ENCODE assay signal across 9 mouse cellular contexts in genomic region chr2:156676885-156677284, GRCm38 (mm10).
DNase-seq lines count a peak whose midpoint lies in the region; ATAC-seq and TF ChIP-seq lines count a peak whose summit lies in the region.
"Had no signal": no experiment of that assay in that cellular context is flagged by ENCODE, and none has a peak within 500 bp of the region (broad histone marks: within the 10 kb centered on the region; RNA-seq: fewer than 3 reads in every experiment).

No protein-coding gene starts in this region.

- no peak overlapping the region for H3K4me3 ChIP-seq in lung, postnatal 0 days (ENCODE audit: low read depth, low read length)
- H3K4me3 ChIP-seq in limb, embryonic 14.5 days (replicated peaks; ENCODE audit: low read length), result no peak overlapping the region
- no peak overlapping the region for H3K4me3 ChIP-seq in thymus, adult 2 months (ENCODE audit: control insufficient read depth, insufficient read depth, low read length)
- H3K4me3 ChIP-seq: liver, embryonic 15.5 days had no signal

- peak; percentile 77 for DNase-seq in adrenal gland, postnatal 10 days
- DNase-seq in adrenal gland, postnatal 4 days (ENCODE audit: low spot score in 2 of 2), result no peak
- DNase-seq in lung, postnatal 0 days (ENCODE audit: low spot score), result peak; percentile 44
- no peak for DNase-seq in lung, postnatal 36 days
- peak; percentile 60 to 68 for DNase-seq in adrenal gland, postnatal 36 days
- peak; percentile 59 for DNase-seq in limb, embryonic 14.5 days (ENCODE audit: low spot score)
- DNase-seq in thymus, adult 2 months, result no peak
- DNase-seq in right cerebral cortex, postnatal 4 days, result no peak

- no peaks in the 10 kb centered on the region for H3K4me1 ChIP-seq in lung, postnatal 0 days (ENCODE audit: insufficient read depth, low read depth, low read length)
- H3K4me1 ChIP-seq in limb, embryonic 14.5 days (ENCODE audit: control insufficient read depth, insufficient read depth, low read length), result no peaks in the 10 kb centered on the region
- peaks cover 3% of the 10 kb centered on the region; the same call in 1 of the 2 replicates for H3K4me1 ChIP-seq in thymus, adult 2 months (replicated peaks; ENCODE audit: control insufficient read depth, insufficient read depth, low read length)
- H3K4me1 ChIP-seq: liver, embryonic 15.5 days had no signal

- TF ChIP-seq CTCF in lung, postnatal 0 days (IDR thresholded peaks at IDR 0.05), result no peak
- no peak for TF ChIP-seq CTCF in thymus, adult 2 months (IDR thresholded peaks at IDR 0.05; ENCODE audit: borderline replicate concordance, control insufficient read depth, extremely low read depth, insufficient read depth, low read length, poor library complexity)

- no peak for ATAC-seq in lung, postnatal 0 days
- ATAC-seq in limb, embryonic 14.5 days (ENCODE audit: low FRiP score, low read depth), result no peak

- no peak for TF ChIP-seq POLR2A in limb, embryonic 14.5 days (IDR thresholded peaks at IDR 0.05; ENCODE audit: borderline replicate concordance, extremely low read depth, insufficient read depth, insufficient read length)
- no peak for TF ChIP-seq POLR2A in thymus, adult 2 months (IDR thresholded peaks at IDR 0.05; ENCODE audit: control insufficient read depth, extremely low read depth, insufficient read depth, low read length, poor library complexity)

- no peak for TF ChIP-seq EP300 in lung, postnatal 0 days (IDR thresholded peaks at IDR 0.05)

- H3K27ac ChIP-seq in lung, postnatal 0 days (ENCODE audit: low read length), result no peak overlapping the region
- H3K27ac ChIP-seq in limb, embryonic 14.5 days (replicated peaks; ENCODE audit: low read depth, low read length), result no peak overlapping the region
- H3K27ac ChIP-seq in thymus, adult 2 months (ENCODE audit: control insufficient read depth, insufficient read depth, low read length), result no peak overlapping the region
- H3K27ac ChIP-seq: liver, embryonic 15.5 days had no signal

- H3K4me2 ChIP-seq in lung, postnatal 0 days (replicated peaks; ENCODE audit: low read depth, low read length), result no peak overlapping the region
- H3K4me2 ChIP-seq in limb, embryonic 14.5 days (replicated peaks; ENCODE audit: low read depth, low read length, severe bottlenecking), result no peak overlapping the region
- H3K4me2 ChIP-seq: liver, embryonic 15.5 days had no signal

- H3K9me3 ChIP-seq in lung, postnatal 0 days (ENCODE audit: low read length), result no peaks in the 10 kb centered on the region
- H3K9me3 ChIP-seq in limb, embryonic 14.5 days (ENCODE audit: control insufficient read depth, low read length), result no peaks in the 10 kb centered on the region
- H3K9me3 ChIP-seq: liver, embryonic 15.5 days had no signal

- no peak overlapping the region for H3K9ac ChIP-seq in lung, postnatal 0 days (replicated peaks; ENCODE audit: low read depth)
- no peak overlapping the region for H3K9ac ChIP-seq in limb, embryonic 14.5 days (ENCODE audit: low read depth, low read length, severe bottlenecking)
- H3K9ac ChIP-seq: liver, embryonic 15.5 days had no signal

- H3K36me3 ChIP-seq in lung, postnatal 0 days (ENCODE audit: insufficient read depth, low read length), result no peaks in the 10 kb centered on the region
- no peaks in the 10 kb centered on the region for H3K36me3 ChIP-seq in limb, embryonic 14.5 days (ENCODE audit: control insufficient read depth, insufficient read depth, low read length)
- no peaks in the 10 kb centered on the region for H3K36me3 ChIP-seq in thymus, adult 2 months (ENCODE audit: control insufficient read depth, insufficient read depth, low read length)
- H3K36me3 ChIP-seq: liver, embryonic 15.5 days had no signal

- H3K27me3 ChIP-seq in lung, postnatal 0 days (replicated peaks; ENCODE audit: insufficient read depth, low read length), result no peaks in the 10 kb centered on the region
- no peaks in the 10 kb centered on the region for H3K27me3 ChIP-seq in limb, embryonic 14.5 days (ENCODE audit: control insufficient read depth, insufficient read depth, low read length)
- H3K27me3 ChIP-seq in thymus, adult 2 months (ENCODE audit: control insufficient read depth, insufficient read depth, low read length), result no peaks in the 10 kb centered on the region

- under 1% methylated on average over 6 of the region's 6 CpGs for WGBS in lung, postnatal 0 days
- 5% methylated on average over 6 of the region's 6 CpGs for WGBS in limb, embryonic 14.5 days
- 22% methylated on average over 6 of the region's 6 CpGs for WGBS in thymus, adult 2 months

Comparison
In these comparisons a context has a peak if more than half of its experiments do, and no peak if none do; other contexts are left out.
1. DNase-seq: peak in adrenal gland, postnatal 10 days (single experiment), lung, postnatal 0 days (single experiment), adrenal gland, postnatal 36 days (2 of 2) and limb, embryonic 14.5 days (single experiment); none in adrenal gland, postnatal 4 days (0 of 2), lung, postnatal 36 days (single experiment), thymus, adult 2 months (single experiment) and right cerebral cortex, postnatal 4 days (single experiment).